Mouse (Mus musculus): ENCODE measurements at regions not wholly inside any gene's neighbourhood (a gene's known extent, or its start where the extent isn't known, plus 50 kb on each side); places are given as distances from the start of the nearest gene placed in this dataset.

DNA sequence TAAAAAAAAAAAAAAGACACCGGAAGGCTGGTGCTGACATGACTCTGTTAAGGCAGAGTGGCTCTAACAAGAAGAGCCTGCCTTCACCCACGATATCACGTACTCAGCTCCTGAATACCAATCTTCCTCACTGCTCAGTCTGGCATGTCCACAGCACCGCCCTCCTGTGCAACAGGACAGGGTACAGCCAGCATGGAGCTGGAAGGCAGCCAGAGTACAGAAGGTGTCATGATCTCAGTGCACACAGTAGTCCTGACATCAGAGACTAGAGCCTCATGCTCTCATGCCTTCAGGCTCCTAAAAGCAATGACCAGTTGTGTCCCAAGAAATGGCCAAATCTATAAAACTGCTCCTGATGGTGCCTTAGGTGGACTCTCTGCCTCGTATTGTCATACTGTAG lies 229.7 kb upstream of the Zdhhc25 start:
- Histone ChIP-seq H3K27ac (ENCODE audit: control insufficient read depth, low read depth, low read length) (no peak overlapping the region), H3K4me3 (ENCODE audit: control insufficient read depth in 1 of 2, insufficient read depth in 1 of 2, low read depth in 2 of 2, low read length in 2 of 2) (no peak overlapping the region), H3K4me1 (ENCODE audit: control insufficient read depth in 1 of 2, insufficient read depth in 2 of 2, low read length in 2 of 2) (no peaks in the 10 kb centered on the region), H3K36me3 (ENCODE audit: control insufficient read depth in 1 of 2, insufficient read depth in 2 of 2, low read length in 2 of 2) (no peaks in the 10 kb centered on the region), H3K27me3 (ENCODE audit: control insufficient read depth in 1 of 2, insufficient read depth in 2 of 2, low read length in 2 of 2) (no peaks in the 10 kb centered on the region), H3K79me2 (ENCODE audit: control insufficient read depth, insufficient read depth, low read length, poor library complexity) (no peaks in the 10 kb centered on the region), H3K9me3 (replicated peaks; ENCODE audit: insufficient read depth, low read length) (no peaks in the 10 kb centered on the region), H3K9ac (ENCODE audit: control insufficient read depth, low read depth, low read length, poor library complexity, severe bottlenecking) (no peak overlapping the region)
- no peak for TF ChIP-seq POLR2A (IDR thresholded peaks at IDR 0.05; ENCODE audit: control insufficient read depth in 1 of 2, insufficient read depth in 1 of 2, low read depth in 1 of 2, low read length in 2 of 2, poor library complexity in 1 of 2)
- TF ChIP-seq ETS1 (IDR thresholded peaks at IDR 0.05; ENCODE audit: low read depth, low read length), result no peak
- TF ChIP-seq GABPA (IDR thresholded peaks at IDR 0.05; ENCODE audit: low read depth, low read length), result no peak
- TF ChIP-seq NELFE (IDR thresholded peaks at IDR 0.05; ENCODE audit: low read depth, low read length), result no peak
- no peak for TF ChIP-seq GATA1 (IDR thresholded peaks at IDR 0.05; ENCODE audit: low read depth, low read length)
- TF ChIP-seq KAT2A (conservative IDR thresholded peaks at IDR 0.05; ENCODE audit: low read depth, low read length), result no peak
- no peak for TF ChIP-seq ZNF384 (IDR thresholded peaks at IDR 0.05; ENCODE audit: low read depth, low read length)
- TF ChIP-seq USF1 (IDR thresholded peaks at IDR 0.05; ENCODE audit: low read depth, low read length), result no peak
- TF ChIP-seq MYC (IDR thresholded peaks at IDR 0.05; ENCODE audit: low read depth, low read length), result no peak
- no peak for TF ChIP-seq JUND (IDR thresholded peaks at IDR 0.05; ENCODE audit: low read depth, low read length)
- no peak for TF ChIP-seq CTCF (IDR thresholded peaks at IDR 0.05 in 2 of 3, conservative IDR thresholded peaks at IDR 0.05 in 1 of 3; ENCODE audit: control insufficient read depth in 1 of 3, insufficient read depth in 1 of 3, low read depth in 2 of 3, low read length in 3 of 3, poor library complexity in 1 of 3, severe bottlenecking in 1 of 3)
- TF ChIP-seq RCOR1 (IDR thresholded peaks at IDR 0.05; ENCODE audit: low read depth, low read length), result no peak
- no peak for TF ChIP-seq BHLHE40 (IDR thresholded peaks at IDR 0.05; ENCODE audit: borderline replicate concordance, low read depth, low read length)
- no peak for TF ChIP-seq HCFC1 (IDR thresholded peaks at IDR 0.05; ENCODE audit: low read depth, low read length)
- TF ChIP-seq ELF1 (IDR thresholded peaks at IDR 0.05; ENCODE audit: low read depth, low read length), result no peak
- no peak for TF ChIP-seq MEF2A (IDR thresholded peaks at IDR 0.05; ENCODE audit: extremely low read depth, insufficient replicate concordance, low read depth, low read length, poor library complexity, severe bottlenecking)
- TF ChIP-seq MAX (IDR thresholded peaks at IDR 0.05; ENCODE audit: low read length), result no peak
- no peak for TF ChIP-seq CHD1 (IDR thresholded peaks at IDR 0.05; ENCODE audit: low read depth, low read length)
- no peak for TF ChIP-seq CHD2 (IDR thresholded peaks at IDR 0.05; ENCODE audit: low read length)
- no peak for TF ChIP-seq SMC3 (IDR thresholded peaks at IDR 0.05; ENCODE audit: low read depth, low read length)
- DNase-seq (ENCODE audit: low read depth, low spot score), result no peak

GRCm38 (mm10) chr15:88372039-88372438 lies 228.1 kb upstream of the Zdhhc25 start:
- Histone ChIP-seq H3K27me3 (ENCODE audit: control insufficient read depth in 1 of 2, insufficient read depth in 2 of 2, low read length in 2 of 2) (no peaks in the 10 kb centered on the region), H3K27ac (ENCODE audit: control insufficient read depth, low read depth, low read length) (no peak overlapping the region), H3K36me3 (ENCODE audit: control insufficient read depth in 1 of 2, insufficient read depth in 2 of 2, low read length in 2 of 2) (no peaks in the 10 kb centered on the region), H3K9me3 (replicated peaks; ENCODE audit: insufficient read depth, low read length) (no peaks in the 10 kb centered on the region), H3K4me1 (ENCODE audit: control insufficient read depth in 1 of 2, insufficient read depth in 2 of 2, low read length in 2 of 2) (no peaks in the 10 kb centered on the region), H3K9ac (ENCODE audit: control insufficient read depth, low read depth, low read length, poor library complexity, severe bottlenecking) (no peak overlapping the region), H3K4me3 (ENCODE audit: control insufficient read depth in 1 of 2, insufficient read depth in 1 of 2, low read depth in 2 of 2, low read length in 2 of 2) (no peak overlapping the region), H3K79me2 (ENCODE audit: control insufficient read depth, insufficient read depth, low read length, poor library complexity) (no peaks in the 10 kb centered on the region)
- DNase-seq (ENCODE audit: low read depth, low spot score), result no peak
- no peak for TF ChIP-seq E2F4 (IDR thresholded peaks at IDR 0.05; ENCODE audit: borderline replicate concordance, low read depth, low read length)
- no peak for TF ChIP-seq UBTF (IDR thresholded peaks at IDR 0.05; ENCODE audit: borderline replicate concordance, insufficient read depth, low read depth, low read length)
- TF ChIP-seq RAD21 (IDR thresholded peaks at IDR 0.05; ENCODE audit: low read depth, low read length), result no peak
- TF ChIP-seq MXI1 (IDR thresholded peaks at IDR 0.05; ENCODE audit: low read depth, low read length), result no peak
- no peak for TF ChIP-seq POLR2AphosphoS5 (IDR thresholded peaks at IDR 0.05; ENCODE audit: borderline replicate concordance, low read depth, low read length)
- TF ChIP-seq MAZ (IDR thresholded peaks at IDR 0.05; ENCODE audit: low read depth, low read length), result no peak
- TF ChIP-seq ZC3H11A (IDR thresholded peaks at IDR 0.05; ENCODE audit: low read depth, low read length), result no peak
- TF ChIP-seq RCOR1 (IDR thresholded peaks at IDR 0.05; ENCODE audit: low read depth, low read length), result no peak
- TF ChIP-seq ETS1 (IDR thresholded peaks at IDR 0.05; ENCODE audit: low read depth, low read length), result no peak
- no peak for TF ChIP-seq ZMIZ1 (IDR thresholded peaks at IDR 0.05; ENCODE audit: low read depth, low read length)
- TF ChIP-seq ZKSCAN1 (IDR thresholded peaks at IDR 0.05; ENCODE audit: low read depth, low read length), result no peak
- no peak for TF ChIP-seq NELFE (IDR thresholded peaks at IDR 0.05; ENCODE audit: low read depth, low read length)
- no peak for TF ChIP-seq CHD1 (IDR thresholded peaks at IDR 0.05; ENCODE audit: low read depth, low read length)
- TF ChIP-seq POLR2AphosphoS2 (IDR thresholded peaks at IDR 0.05; ENCODE audit: low read length), result no peak
- no peak for TF ChIP-seq SIN3A (IDR thresholded peaks at IDR 0.05; ENCODE audit: low read length)
- no peak for TF ChIP-seq ELF1 (IDR thresholded peaks at IDR 0.05; ENCODE audit: low read depth, low read length)
- no peak for TF ChIP-seq GATA1 (IDR thresholded peaks at IDR 0.05; ENCODE audit: low read depth, low read length)
